Mouse (Mus musculus) brain, embryonic 14.5 days (tissue): ENCODE results near the gene Kdelc2. TPM values are rescaled to one million over a fixed set of nuclear protein-coding genes. Genes with fewer than 3 reads are reported as not detected.

ENCODE experiments used
- DNase-seq: peaks from one replicate; pipeline ENCODE4 v3.0.0-alpha.2; 2011; ENCODE audit warnings: low read depth
- CTCF ChIP-seq: fragments of 200-500 bp; IDR thresholded peaks from 2 replicates; pipeline ENCODE4 v1.5.1; 2012; ENCODE audit warnings: inconsistent platforms, mild to moderate bottlenecking, moderate library complexity, borderline replicate concordance; ENCODE audit not compliant: insufficient read depth, insufficient read length; ENCODE audit errors: extremely low read depth
- POLR2A ChIP-seq: fragments of 200-500 bp; IDR thresholded peaks from 2 replicates; pipeline ENCODE4 v1.6.1; 2012; ENCODE audit warnings: mild to moderate bottlenecking, inconsistent platforms, borderline replicate concordance; ENCODE audit not compliant: poor library complexity, insufficient read depth, insufficient read length, severe bottlenecking; ENCODE audit errors: extremely low read depth
- polyA plus RNA-seq: library from polyadenylated mRNA; depleted of rRNA; stranded (reverse); fragments of >200 nt; gene quantifications from 2 replicates; pipeline ENCODE4 v1.2.3, GENCODE M21; 2012; rRNA removed

Kdelc2 gene
- polyA plus RNA-seq, 1 experiment: 3.0 TPM

DNA sequence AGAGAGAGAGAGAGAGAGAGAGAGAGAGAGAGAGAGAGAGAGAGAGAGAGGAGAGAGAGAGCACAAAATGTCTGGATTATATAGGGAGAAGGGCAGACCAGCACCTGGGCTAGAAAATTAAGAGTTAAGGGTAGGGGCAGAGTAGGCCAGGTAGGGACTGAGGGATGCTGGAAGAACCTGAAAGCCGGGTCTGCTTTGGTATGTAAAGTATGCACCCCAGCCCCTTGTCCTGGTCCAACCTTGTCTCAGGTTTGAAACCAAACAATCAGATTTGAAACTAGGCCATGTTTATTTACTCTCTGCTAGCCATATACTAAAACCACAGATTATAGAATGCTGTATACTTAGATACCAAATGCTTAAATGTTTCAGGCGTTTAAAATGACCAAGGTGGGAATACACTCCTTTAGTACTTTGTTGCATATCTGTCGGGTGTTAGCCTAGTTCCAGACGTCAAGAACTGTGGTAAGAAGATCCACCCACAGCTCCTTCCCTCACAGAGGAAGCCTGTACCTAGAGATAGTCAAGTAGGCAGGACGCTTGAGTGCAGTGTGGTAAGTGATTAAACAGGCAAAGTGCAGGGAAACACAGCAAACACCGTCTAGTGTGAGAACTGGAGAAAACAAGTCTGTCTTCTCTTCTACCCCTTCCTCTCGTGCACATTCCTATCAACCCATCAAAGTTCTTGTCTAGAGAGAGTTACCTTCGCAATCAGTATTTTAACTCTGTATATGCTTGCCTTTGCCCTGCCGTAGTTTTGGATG, 38.5 kb downstream of the Kdelc2 start:
- DNase-seq: no peak
- no peak for TF ChIP-seq POLR2A
- TF ChIP-seq CTCF: no peak

DNA sequence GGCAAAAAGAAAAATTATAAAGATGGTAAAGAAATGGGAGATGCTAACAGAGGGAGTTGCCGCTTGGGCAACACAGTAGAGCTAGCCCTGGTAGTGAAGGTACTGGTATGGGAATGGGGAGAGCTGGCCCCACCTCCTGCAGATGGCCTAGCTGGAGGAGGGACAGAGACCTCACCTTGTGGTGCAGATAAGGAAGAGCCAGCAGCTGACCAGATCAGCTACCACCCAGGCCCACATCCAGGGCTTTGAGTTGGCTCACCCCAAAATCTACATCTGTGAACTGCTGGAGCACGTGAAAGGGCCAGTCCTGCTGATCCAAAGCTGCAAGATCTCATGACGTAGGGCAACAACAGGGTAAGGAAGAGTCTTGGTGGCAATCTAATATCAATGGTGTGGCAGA, 42.9 kb downstream of the Kdelc2 start:
- TF ChIP-seq POLR2A (no peak), CTCF (no peak)
- no peak for DNase-seq

DNA sequence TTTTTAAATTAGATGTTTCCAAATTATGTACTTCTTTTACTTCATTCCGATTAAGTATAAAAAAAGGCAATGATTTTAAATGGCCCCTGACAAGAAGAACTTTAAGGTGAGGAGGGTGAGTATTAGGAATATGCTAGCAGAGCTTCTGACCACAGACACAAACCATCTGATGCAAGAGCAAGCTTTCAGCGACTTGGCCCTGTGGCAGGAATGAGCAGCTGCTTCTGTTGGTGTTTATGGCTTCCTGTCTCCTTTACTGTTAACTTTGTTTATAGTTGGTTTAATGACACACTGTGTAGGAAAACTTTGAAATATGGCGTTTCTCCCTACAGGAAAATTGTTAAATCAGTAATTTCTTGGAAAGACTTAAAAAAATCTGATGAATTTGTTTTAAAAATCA, 43.8 kb downstream of the Kdelc2 start:
- no peak for TF ChIP-seq CTCF
- TF ChIP-seq POLR2A: no peak
- DNase-seq: no peak

DNA sequence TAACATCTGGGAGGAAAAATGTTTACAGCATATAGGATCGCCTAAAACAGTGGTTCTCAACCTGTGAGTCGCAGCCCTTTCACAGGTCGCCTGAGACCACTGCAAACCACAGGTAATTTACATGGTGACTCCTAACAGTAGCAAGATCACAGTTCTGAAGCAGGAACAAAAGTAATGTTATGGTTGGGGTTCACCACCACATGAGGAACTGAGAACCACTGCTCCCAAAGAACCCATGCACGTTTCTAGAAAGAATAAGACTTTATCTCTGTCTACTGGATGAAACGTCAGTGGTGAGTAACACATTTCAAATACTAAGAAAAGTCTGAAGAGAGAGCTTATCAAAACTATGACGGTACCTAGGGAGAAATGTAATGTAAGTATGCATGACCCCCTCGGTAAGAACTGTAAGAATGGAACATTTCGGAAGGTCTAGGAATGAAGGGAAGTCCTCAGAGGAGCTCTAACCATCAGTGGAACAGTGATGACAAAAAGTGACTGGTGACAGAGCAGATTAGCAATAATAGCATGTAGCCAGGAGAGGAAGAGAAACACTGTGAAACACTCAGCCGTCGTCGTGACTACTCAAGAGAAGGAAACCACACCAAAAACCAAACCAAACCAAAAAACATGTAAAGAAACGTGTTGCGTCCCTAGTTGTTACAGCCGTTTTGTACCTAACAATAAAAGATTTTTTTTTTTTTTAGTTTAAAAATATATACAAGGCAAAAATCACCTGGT, 52.2 kb downstream of the Kdelc2 start:
- no peak for DNase-seq
- no peak for TF ChIP-seq POLR2A
- no peak for TF ChIP-seq CTCF

DNA sequence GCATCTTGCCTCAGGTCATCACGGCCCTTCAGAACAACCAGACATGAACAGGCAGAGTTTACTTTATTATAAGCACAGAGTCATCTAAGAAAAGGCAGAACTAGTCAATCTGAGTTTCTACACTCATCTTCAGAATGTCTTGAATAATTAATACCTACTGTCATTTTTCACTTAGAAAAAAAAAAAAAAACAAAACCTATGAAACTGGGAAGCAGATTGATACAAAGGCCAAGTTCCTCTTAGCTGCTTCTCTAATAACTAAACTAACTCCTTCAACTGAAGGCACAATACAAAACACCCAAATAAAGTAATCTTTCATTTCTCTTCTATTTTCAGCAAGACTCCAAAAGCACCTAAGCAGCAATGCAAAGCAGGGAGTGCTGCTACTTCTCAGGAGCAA, 66.8 kb downstream of the Kdelc2 start:
- TF ChIP-seq POLR2A: no peak
- TF ChIP-seq CTCF: no peak
- no peak for DNase-seq

Other genes starting within 250 kb of the Kdelc2 start
- 10.0 and 12.8 TPM in 2 replicates for gene Ddx10, start 136.0 kb upstream of the Kdelc2 start, polyA plus RNA-seq
- 0.08 and 0.23 TPM in 2 replicates for gene Exph5, start 82.4 kb upstream of the Kdelc2 start, polyA plus RNA-seq
- gene 4930550C14Rik, start 18.3 kb downstream of the Kdelc2 start, polyA plus RNA-seq: 0.09 and 0.25 TPM in 2 replicates
- gene Atm, start 152.7 kb downstream of the Kdelc2 start, polyA plus RNA-seq: 5.9 and 12.3 TPM in 2 replicates
- 10.5 and 10.7 TPM in 2 replicates for gene Npat, start 153.0 kb downstream of the Kdelc2 start, polyA plus RNA-seq
- gene Acat1, start 226.4 kb downstream of the Kdelc2 start, polyA plus RNA-seq: 80.5 and 81.1 TPM in 2 replicates